35 mouse cellular contexts compared by ENCODE assay signal in genomic region chr2:169565751-169566150, GRCm38 (mm10). TPM values are rescaled to one million over a fixed set of nuclear protein-coding genes. Genes with fewer than 3 reads are reported as not detected.
DNase-seq lines count a peak whose midpoint lies in the region; ATAC-seq and TF ChIP-seq lines count a peak whose summit lies in the region.
"Had no signal": no experiment of that assay in that cellular context is flagged by ENCODE, and none has a peak within 500 bp of the region (broad histone marks: within the 10 kb centered on the region; RNA-seq: fewer than 3 reads in every experiment).

No protein-coding gene starts in this region.

- H3K9me3 ChIP-seq in forebrain, postnatal 0 days (ENCODE audit: low read length): no peaks in the 10 kb centered on the region
- H3K9me3 ChIP-seq in forebrain, embryonic 13.5 days (replicated peaks): no peaks in the 10 kb centered on the region
- no peaks in the 10 kb centered on the region for H3K9me3 ChIP-seq in kidney, embryonic 16.5 days (ENCODE audit: low read length)
- H3K9me3 ChIP-seq in midbrain, postnatal 0 days (ENCODE audit: low read length): no peaks in the 10 kb centered on the region
- H3K9me3 ChIP-seq in midbrain, embryonic 10.5 days (replicated peaks): 0 out of 2 replicates have a peak, but pooled peaks cover 3% of the 10 kb centered on the region
- H3K9me3 ChIP-seq in neural tube, embryonic 15.5 days (replicated peaks): no peaks in the 10 kb centered on the region
- H3K9me3 ChIP-seq: embryonic facial prominence, embryonic 15.5 days; forebrain, embryonic 12.5 days; hindbrain, embryonic 12.5 days; hindbrain, embryonic 15.5 days had no signal

- peak; percentile 44 for DNase-seq in forebrain, postnatal 0 days
- DNase-seq in kidney, adult 18-20 months: no peak
- peak; percentile 13 for DNase-seq in midbrain, postnatal 0 days (ENCODE audit: low spot score)
- DNase-seq in midbrain, embryonic 10.5 days (ENCODE audit: low spot score): no peak
- DNase-seq in brain, embryonic 18.5 days (ENCODE audit: low read depth, low spot score): peak; percentile 24
- DNase-seq: adrenal gland, adult 8-10 months; adrenal gland, postnatal 36 days; cerebellum, adult 11-12 months; cerebellum, adult 8-10 months; cerebellum, postnatal 10 days; cerebellum, postnatal 36 days; embryo, embryonic 11 days; gastrocnemius, postnatal 10 days; gastrocnemius, postnatal 36 days had no signal

- ATAC-seq in forebrain, postnatal 0 days: no peak
- no peak for ATAC-seq in forebrain, embryonic 13.5 days
- ATAC-seq in kidney, embryonic 16.5 days (ENCODE audit: low FRiP score, low TSS enrichment): no peak
- ATAC-seq in midbrain, postnatal 0 days (ENCODE audit: low FRiP score): no peak
- ATAC-seq in neural tube, embryonic 15.5 days (ENCODE audit: low FRiP score): no peak
- ATAC-seq: activated CD4-positive, CD25-positive, alpha-beta regulatory T cell, adult 4 months; CD4-positive, CD25-positive, alpha-beta regulatory T cell, adult 4 months; intestine, postnatal 0 days had no signal

- H3K4me1 ChIP-seq in forebrain, postnatal 0 days (ENCODE audit: insufficient read depth): no peaks in the 10 kb centered on the region
- no peaks in the 10 kb centered on the region for H3K4me1 ChIP-seq in forebrain, embryonic 13.5 days
- peaks cover 4% of the 10 kb centered on the region; the same call in 1 of the 2 replicates for H3K4me1 ChIP-seq in kidney, embryonic 16.5 days (ENCODE audit: insufficient read depth, low read length)
- no peaks in the 10 kb centered on the region for H3K4me1 ChIP-seq in midbrain, postnatal 0 days (ENCODE audit: insufficient read depth, low read length)
- no peaks in the 10 kb centered on the region for H3K4me1 ChIP-seq in midbrain, embryonic 10.5 days
- H3K4me1 ChIP-seq in neural tube, embryonic 15.5 days: no peaks in the 10 kb centered on the region
- H3K4me1 ChIP-seq: forebrain, embryonic 12.5 days; hindbrain, embryonic 12.5 days; hindbrain, embryonic 15.5 days had no signal

- no peaks in the 10 kb centered on the region for H3K36me3 ChIP-seq in forebrain, postnatal 0 days (ENCODE audit: insufficient read depth)
- no peaks in the 10 kb centered on the region for H3K36me3 ChIP-seq in forebrain, embryonic 13.5 days (ENCODE audit: poor library complexity, severe bottlenecking)
- H3K36me3 ChIP-seq in kidney, embryonic 16.5 days (ENCODE audit: insufficient read depth, low read length): no peaks in the 10 kb centered on the region
- no peaks in the 10 kb centered on the region for H3K36me3 ChIP-seq in midbrain, postnatal 0 days (ENCODE audit: insufficient read depth, low read length)
- H3K36me3 ChIP-seq in midbrain, embryonic 10.5 days: no peaks in the 10 kb centered on the region
- no peaks in the 10 kb centered on the region for H3K36me3 ChIP-seq in neural tube, embryonic 15.5 days
- H3K36me3 ChIP-seq: embryonic facial prominence, embryonic 15.5 days; forebrain, embryonic 12.5 days; hindbrain, embryonic 12.5 days; hindbrain, embryonic 15.5 days had no signal

- H3K4me2 ChIP-seq in forebrain, postnatal 0 days (ENCODE audit: low read depth): no peak overlapping the region
- H3K4me2 ChIP-seq in forebrain, embryonic 13.5 days: no peak overlapping the region
- 0 out of 2 replicates have a peak overlapping the region, but pooled peaks have one; percentile 10 for H3K4me2 ChIP-seq in kidney, embryonic 16.5 days (replicated peaks; ENCODE audit: low read depth, low read length)
- no peak overlapping the region for H3K4me2 ChIP-seq in midbrain, postnatal 0 days (ENCODE audit: low read depth, low read length, poor library complexity, severe bottlenecking)
- H3K4me2 ChIP-seq in neural tube, embryonic 15.5 days: no peak overlapping the region
- H3K4me2 ChIP-seq: embryonic facial prominence, embryonic 15.5 days; forebrain, embryonic 12.5 days; hindbrain, embryonic 12.5 days; hindbrain, embryonic 15.5 days had no signal

- no peaks in the 10 kb centered on the region for H3K27me3 ChIP-seq in forebrain, postnatal 0 days (ENCODE audit: insufficient read depth, low read length)
- H3K27me3 ChIP-seq in forebrain, embryonic 13.5 days: no peaks in the 10 kb centered on the region
- no peaks in the 10 kb centered on the region for H3K27me3 ChIP-seq in kidney, embryonic 16.5 days (ENCODE audit: insufficient read depth, low read length)
- H3K27me3 ChIP-seq in midbrain, postnatal 0 days (ENCODE audit: insufficient read depth, low read length): no peaks in the 10 kb centered on the region
- H3K27me3 ChIP-seq in midbrain, embryonic 10.5 days (ENCODE audit: low read depth, poor library complexity, severe bottlenecking): no peaks in the 10 kb centered on the region
- H3K27me3 ChIP-seq in neural tube, embryonic 15.5 days (replicated peaks): no peaks in the 10 kb centered on the region
- H3K27me3 ChIP-seq: embryonic facial prominence, embryonic 15.5 days; forebrain, embryonic 12.5 days; hindbrain, embryonic 12.5 days; hindbrain, embryonic 15.5 days had no signal

- TF ChIP-seq CTCF in forebrain, postnatal 0 days (IDR thresholded peaks at IDR 0.05; ENCODE audit: low read depth): no peak
- no peak for TF ChIP-seq CTCF in midbrain, postnatal 0 days (IDR thresholded peaks at IDR 0.05)

- WGBS in forebrain, postnatal 0 days: 47% methylated on average over 7 of the region's 7 CpGs
- 87% methylated on average over 7 of the region's 7 CpGs for WGBS in forebrain, embryonic 13.5 days
- WGBS in kidney, embryonic 16.5 days: 41% methylated on average over 7 of the region's 7 CpGs
- WGBS in midbrain, postnatal 0 days: 64% methylated on average over 7 of the region's 7 CpGs
- WGBS in midbrain, embryonic 10.5 days: 85% methylated on average over 7 of the region's 7 CpGs
- WGBS in neural tube, embryonic 15.5 days: 81% methylated on average over 7 of the region's 7 CpGs

- H3K4me3 ChIP-seq in forebrain, postnatal 0 days (ENCODE audit: low read depth, low read length): no peak overlapping the region
- no peak overlapping the region for H3K4me3 ChIP-seq in forebrain, embryonic 13.5 days
- H3K4me3 ChIP-seq in kidney, embryonic 16.5 days (ENCODE audit: low read length): no peak overlapping the region
- no peak overlapping the region for H3K4me3 ChIP-seq in midbrain, postnatal 0 days (ENCODE audit: low read depth, low read length)
- H3K4me3 ChIP-seq in midbrain, embryonic 10.5 days: no peak overlapping the region
- no peak overlapping the region for H3K4me3 ChIP-seq in neural tube, embryonic 15.5 days (replicated peaks)
- H3K4me3 ChIP-seq: embryonic facial prominence, embryonic 15.5 days; forebrain, embryonic 12.5 days; hindbrain, embryonic 12.5 days; hindbrain, embryonic 15.5 days had no signal

- no peak overlapping the region for H3K9ac ChIP-seq in forebrain, postnatal 0 days
- H3K9ac ChIP-seq in forebrain, embryonic 13.5 days: no peak overlapping the region
- H3K9ac ChIP-seq in kidney, embryonic 16.5 days (replicated peaks; ENCODE audit: low read length): no peak overlapping the region
- no peak overlapping the region for H3K9ac ChIP-seq in midbrain, postnatal 0 days (replicated peaks; ENCODE audit: low read length, poor library complexity, severe bottlenecking)
- no peak overlapping the region for H3K9ac ChIP-seq in neural tube, embryonic 15.5 days (replicated peaks)
- H3K9ac ChIP-seq: embryonic facial prominence, embryonic 15.5 days; forebrain, embryonic 12.5 days; hindbrain, embryonic 12.5 days; hindbrain, embryonic 15.5 days had no signal

- H3K27ac ChIP-seq in forebrain, postnatal 0 days (ENCODE audit: low read depth, low read length): no peak overlapping the region
- no peak overlapping the region for H3K27ac ChIP-seq in forebrain, embryonic 13.5 days
- H3K27ac ChIP-seq in kidney, embryonic 16.5 days (ENCODE audit: low read length): no peak overlapping the region
- no peak overlapping the region for H3K27ac ChIP-seq in midbrain, postnatal 0 days (ENCODE audit: low read depth, low read length)
- H3K27ac ChIP-seq in midbrain, embryonic 10.5 days (replicated peaks): no peak overlapping the region
- no peak overlapping the region for H3K27ac ChIP-seq in neural tube, embryonic 15.5 days (replicated peaks)
- H3K27ac ChIP-seq: embryonic facial prominence, embryonic 15.5 days; forebrain, embryonic 12.5 days; hindbrain, embryonic 12.5 days; hindbrain, embryonic 15.5 days had no signal

RNA-seq across cellular contexts. Expression of gene Gm11011, which starts 21.8 kb away (rescaled TPM):
- not detected in 2 replicates for total RNA-seq in forebrain, postnatal 0 days (2014; rRNA removed)
- not detected in 2 replicates for polyA plus RNA-seq in forebrain, postnatal 0 days (2015; fragmentation: Nextera tagmentation; extraction: Ambion mirVana)
- polyA plus RNA-seq in forebrain, embryonic 13.5 days (2015; fragmentation: Nextera tagmentation; extraction: Ambion mirVana): not detected in 2 replicates
- not detected in 2 replicates for polyA plus RNA-seq in kidney, embryonic 16.5 days (2015; fragmentation: Nextera tagmentation; extraction: Ambion mirVana)
- total RNA-seq in midbrain, postnatal 0 days (2014; rRNA removed): not detected in 2 replicates
- polyA plus RNA-seq in midbrain, postnatal 0 days (2015; fragmentation: Nextera tagmentation; extraction: Ambion mirVana): not detected in 2 replicates
- polyA plus RNA-seq in midbrain, embryonic 10.5 days (2016; fragmentation: Nextera tagmentation; extraction: Ambion mirVana): not detected in 2 replicates
- not detected in 2 replicates for polyA plus RNA-seq in neural tube, embryonic 15.5 days (2015; fragmentation: Nextera tagmentation; extraction: Ambion mirVana)
- total RNA-seq: adrenal gland, adult 8-10 months; adrenal gland, postnatal 36 days; gastrocnemius, postnatal 10 days; gastrocnemius, postnatal 36 days; granulocyte monocyte progenitor cell, adult 5-6 weeks; heart, adult 8-10 months; heart, postnatal 25 days; hematopoietic stem cell, adult 5-6 weeks; MEL had no signal
- polyA plus RNA-seq: activated CD4-positive, CD25-positive, alpha-beta regulatory T cell, adult 4 months; C2C12; CD4-positive, CD25-positive, alpha-beta regulatory T cell, adult 4 months; cortical plate, adult 2 months; embryonic facial prominence, embryonic 11.5 days; embryonic facial prominence, embryonic 15.5 days; forebrain, embryonic 12.5 days; heart, embryonic 14.5 days; heart, postnatal 0 days; hindbrain, embryonic 12.5 days; hindbrain, embryonic 15.5 days; intestine, embryonic 14.5 days; intestine, postnatal 0 days had no signal

Comparison
In these comparisons a context has a peak if more than half of its experiments do, and no peak if none do; other contexts are left out.
1. DNase-seq: peak in forebrain, postnatal 0 days (single experiment), midbrain, postnatal 0 days (single experiment) and brain, embryonic 18.5 days (single experiment); none in kidney, adult 18-20 months (single experiment) and midbrain, embryonic 10.5 days (single experiment).